Comparison of ENCODE assay signal across 14 mouse cellular contexts in the genomic region with DNA sequence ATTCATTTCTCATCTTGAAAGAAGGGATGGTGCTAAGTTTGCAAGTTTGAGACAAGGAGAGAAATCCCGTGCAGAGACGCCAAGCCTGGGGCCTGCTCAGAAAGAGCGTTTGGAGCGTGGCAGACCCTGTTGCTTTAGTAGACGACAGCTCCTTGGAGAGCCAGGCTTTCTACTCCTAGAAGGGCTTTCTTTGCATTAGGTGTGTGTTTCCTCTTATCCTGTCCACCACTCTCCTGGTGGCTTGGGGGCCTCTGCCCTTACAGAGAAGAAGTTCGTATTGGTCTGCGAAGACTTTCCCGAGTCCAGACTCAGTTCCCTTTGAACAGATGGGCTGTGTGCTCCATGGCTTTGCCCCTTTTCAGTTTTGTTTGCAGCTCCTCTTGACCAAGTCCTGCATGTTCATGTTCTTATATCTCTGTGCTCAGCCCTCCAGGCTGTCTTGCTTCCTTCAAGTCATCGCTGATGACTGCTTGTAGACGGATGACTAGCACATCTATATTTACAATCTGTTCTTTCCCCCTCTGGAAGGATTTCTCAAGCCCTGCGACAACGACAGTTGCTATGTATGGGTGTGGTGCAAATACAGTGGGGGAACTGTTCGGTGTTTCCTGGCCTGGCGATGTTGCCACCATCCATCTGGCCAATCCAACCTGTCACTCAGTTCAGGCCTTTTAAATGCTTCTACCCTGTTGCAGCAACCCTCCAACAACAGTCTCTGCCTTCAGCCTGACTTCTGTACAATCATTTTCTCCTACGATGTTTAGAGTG. TPM values are rescaled to one million over a fixed set of nuclear protein-coding genes. Genes with fewer than 3 reads are reported as not detected.
DNase-seq lines count a peak whose midpoint lies in the region; ATAC-seq and TF ChIP-seq lines count a peak whose summit lies in the region.
"Had no signal": no experiment of that assay in that cellular context is flagged by ENCODE, and none has a peak within 500 bp of the region (broad histone marks: within the 10 kb centered on the region; RNA-seq: fewer than 3 reads in every experiment).

No protein-coding gene starts in this region.

- H3K4me1 ChIP-seq in heart, postnatal 0 days (ENCODE audit: control insufficient read depth, insufficient read depth), result peaks cover 13% of the 10 kb centered on the region
- H3K4me1 ChIP-seq in bone marrow, adult 2 months (ENCODE audit: control insufficient read depth, insufficient read depth, low read length), result peaks cover 4% of the 10 kb centered on the region
- peaks cover 0 to 8% of the 10 kb centered on the region in 2 experiments; a peak in 3 of 4 replicates for H3K4me1 ChIP-seq in liver, embryonic 14.5 days (replicated peaks; ENCODE audit: control insufficient read depth in 2 of 2, insufficient read depth in 2 of 2, low read length in 1 of 2)
- peaks cover 18% of the 10 kb centered on the region for H3K4me1 ChIP-seq in kidney, embryonic 16.5 days (ENCODE audit: insufficient read depth, low read length)

- intact Hi-C loops in heart, postnatal 10 days (cut with DNase I), result no loop called here

- TF ChIP-seq POLR2A in bone marrow, adult 2 months (IDR thresholded peaks at IDR 0.05; ENCODE audit: borderline replicate concordance, control insufficient read depth, low read depth, low read length), result no peak

- WGBS in heart, postnatal 0 days, result 65% methylated on average over 15 of the region's 15 CpGs
- 31% methylated on average over 15 of the region's 15 CpGs for WGBS in bone marrow, adult 2 months
- 33% methylated on average over 15 of the region's 15 CpGs for WGBS in liver, embryonic 14.5 days (ENCODE audit: insufficient replicate concordance)
- 81% methylated on average over 15 of the region's 15 CpGs for WGBS in kidney, embryonic 16.5 days

- DNase-seq in heart, postnatal 0 days (ENCODE audit: low spot score), result peak; percentile 23
- no peak for DNase-seq in heart, postnatal 10 days
- DNase-seq in liver, embryonic 14.5 days (ENCODE audit: low read depth in 3 of 3, low spot score in 3 of 3), result peak in 1 of 3 experiments; percentile 31
- DNase-seq in monocyte, adult 2 months (ENCODE audit: low read depth in 1 of 2, low spot score in 2 of 2), result peak; percentile 46 to 56
- no peak for DNase-seq in frontal cortex, postnatal 10 days (ENCODE audit: low spot score in 2 of 2)
- DNase-seq in ovary, postnatal 36 days (ENCODE audit: low spot score), result no peak
- DNase-seq: adrenal gland, postnatal 36 days; cerebellum, adult 9-11 months; gastrocnemius, postnatal 14 days had no signal

- no peak overlapping the region for H3K27ac ChIP-seq in heart, postnatal 0 days (ENCODE audit: low read depth)
- H3K27ac ChIP-seq in bone marrow, adult 2 months (ENCODE audit: control insufficient read depth, insufficient read depth, low read depth, low read length, poor library complexity), result peak overlapping the region; percentile 50
- H3K27ac ChIP-seq in liver, embryonic 14.5 days, result no peak overlapping the region
- no peak overlapping the region for H3K27ac ChIP-seq in kidney, embryonic 16.5 days (ENCODE audit: low read length)
- H3K27ac ChIP-seq: heart, embryonic 15.5 days; midbrain, embryonic 15.5 days had no signal

- H3K36me3 ChIP-seq in heart, postnatal 0 days (replicated peaks; ENCODE audit: control insufficient read depth, insufficient read depth, low read length), result no peaks in the 10 kb centered on the region
- H3K36me3 ChIP-seq in liver, embryonic 14.5 days (replicated peaks; ENCODE audit: control insufficient read depth, insufficient read depth, low read depth), result no peaks in the 10 kb centered on the region
- no peaks in the 10 kb centered on the region for H3K36me3 ChIP-seq in kidney, embryonic 16.5 days (ENCODE audit: insufficient read depth, low read length)
- H3K36me3 ChIP-seq: heart, embryonic 15.5 days; midbrain, embryonic 15.5 days had no signal

- H3K9ac ChIP-seq in heart, postnatal 0 days (replicated peaks; ENCODE audit: low read depth, low read length), result no peak overlapping the region
- no peak overlapping the region for H3K9ac ChIP-seq in liver, embryonic 14.5 days (replicated peaks)
- no peak overlapping the region for H3K9ac ChIP-seq in kidney, embryonic 16.5 days (replicated peaks; ENCODE audit: low read length)
- H3K9ac ChIP-seq: heart, embryonic 15.5 days; midbrain, embryonic 15.5 days had no signal

- TF ChIP-seq CTCF in heart, postnatal 0 days (IDR thresholded peaks at IDR 0.05; ENCODE audit: low read depth), result no peak
- TF ChIP-seq CTCF in bone marrow, adult 2 months (IDR thresholded peaks at IDR 0.05; ENCODE audit: control insufficient read depth, insufficient read depth, low read length), result no peak
- TF ChIP-seq CTCF in liver, embryonic 14.5 days (IDR thresholded peaks at IDR 0.05; ENCODE audit: low read depth), result no peak

- no peaks in the 10 kb centered on the region for H3K9me3 ChIP-seq in heart, postnatal 0 days (replicated peaks; ENCODE audit: control insufficient read depth, low read length)
- H3K9me3 ChIP-seq in liver, embryonic 14.5 days (ENCODE audit: control insufficient read depth, low read length), result no peaks in the 10 kb centered on the region
- H3K9me3 ChIP-seq in kidney, embryonic 16.5 days (ENCODE audit: low read length), result no peaks in the 10 kb centered on the region
- H3K9me3 ChIP-seq: heart, embryonic 15.5 days; midbrain, embryonic 15.5 days had no signal

- no peak overlapping the region for H3K4me2 ChIP-seq in heart, postnatal 0 days (ENCODE audit: low read depth, low read length)
- H3K4me2 ChIP-seq in liver, embryonic 14.5 days (ENCODE audit: low read depth), result peak overlapping the region; percentile 11; the same call in 1 of the 2 replicates
- no peak overlapping the region for H3K4me2 ChIP-seq in kidney, embryonic 16.5 days (replicated peaks; ENCODE audit: low read depth, low read length)
- H3K4me2 ChIP-seq: heart, embryonic 15.5 days; midbrain, embryonic 15.5 days had no signal

- no peak for ATAC-seq in heart, postnatal 0 days (ENCODE audit: insufficient read depth, low read depth)
- ATAC-seq in liver, embryonic 14.5 days (ENCODE audit: insufficient read depth), result no peak
- no peak for ATAC-seq in kidney, embryonic 16.5 days (ENCODE audit: low FRiP score, low TSS enrichment)
- ATAC-seq: CD4-positive, CD25-positive, alpha-beta regulatory T cell, adult 4 months; midbrain, embryonic 15.5 days had no signal

- H3K27me3 ChIP-seq in heart, postnatal 0 days (ENCODE audit: control insufficient read depth, insufficient read depth, low read length), result no peaks in the 10 kb centered on the region
- no peaks in the 10 kb centered on the region for H3K27me3 ChIP-seq in liver, embryonic 14.5 days (ENCODE audit: control insufficient read depth, insufficient read depth, low read length)
- no peaks in the 10 kb centered on the region for H3K27me3 ChIP-seq in kidney, embryonic 16.5 days (ENCODE audit: insufficient read depth, low read length)
- H3K27me3 ChIP-seq: heart, embryonic 15.5 days; midbrain, embryonic 15.5 days had no signal

- no peak overlapping the region for H3K4me3 ChIP-seq in heart, postnatal 0 days (ENCODE audit: low read depth, low read length)
- no peak overlapping the region for H3K4me3 ChIP-seq in bone marrow, adult 2 months (replicated peaks; ENCODE audit: control insufficient read depth, low read depth, low read length)
- no peak overlapping the region for H3K4me3 ChIP-seq in liver, embryonic 14.5 days (ENCODE audit: insufficient read depth in 1 of 2, low read depth in 2 of 2, low read length in 2 of 2)
- no peak overlapping the region for H3K4me3 ChIP-seq in kidney, embryonic 16.5 days (ENCODE audit: low read length)
- H3K4me3 ChIP-seq: heart, embryonic 15.5 days; midbrain, embryonic 15.5 days had no signal

- no peak for TF ChIP-seq EP300 in heart, postnatal 0 days (IDR thresholded peaks at IDR 0.05; ENCODE audit: low read depth)
- TF ChIP-seq EP300 in liver, embryonic 14.5 days (IDR thresholded peaks at IDR 0.05; ENCODE audit: low read depth), result no peak

RNA-seq across cellular contexts. Expression of gene Ppp3ca, which starts 14.5 kb away (rescaled TPM):
- total RNA-seq in heart, postnatal 0 days (2014; rRNA removed; ENCODE audit: low replicate concordance), result 34.6 and 39.7 TPM in 2 replicates
- polyA plus RNA-seq in heart, postnatal 0 days (2015; fragmentation: Nextera tagmentation; extraction: Ambion mirVana), result 37.1 and 39.2 TPM in 2 replicates
- 10 to 100 TPM; 60.0 to 61.2 TPM for total RNA-seq in heart, postnatal 10 days (2021)
- polyA plus RNA-seq in bone marrow, adult 2 months (2011; ENCODE audit: insufficient read depth, insufficient read length, low replicate concordance, missing spikeins), result 15.4 and 25.9 TPM in 2 replicates
- 2.8 and 3.9 TPM in 2 replicates for polyA plus RNA-seq in liver, embryonic 14.5 days (2012; rRNA removed)
- polyA plus RNA-seq in liver, embryonic 14.5 days (2014; fragmentation: Nextera tagmentation; extraction: Ambion mirVana), result 7.4 and 9.2 TPM in 2 replicates
- 50.7 and 56.9 TPM in 2 replicates for polyA plus RNA-seq in kidney, embryonic 16.5 days (2015; fragmentation: Nextera tagmentation; extraction: Ambion mirVana)

Comparison
In these comparisons a context has a peak if more than half of its experiments do, and no peak if none do; other contexts are left out.
1. DNase-seq: peak in heart, postnatal 0 days (single experiment) and monocyte, adult 2 months (2 of 2); none in heart, postnatal 10 days (0 of 2), frontal cortex, postnatal 10 days (0 of 2) and ovary, postnatal 36 days (single experiment).